Mouse (Mus musculus) left cerebral cortex, adult 8-10 months (tissue): ENCODE measurements around the gene Zfp770. TPM values are rescaled to one million over a fixed set of nuclear protein-coding genes. Genes with fewer than 3 reads are reported as not detected.
A peak's percentile ranks its signal among the peaks of the same experiment; 100 is the strongest.
"Not testable (repeated sequence)": the region's sequence is repeated elsewhere in the genome, so short reads cannot be mapped to it uniquely, and the experiment has no call there.

ENCODE experiments used
- DNase-seq, 2 experiments: peaks; one replicate each; pipeline ENCODE4 v3.0.0; 2022; ENCODE audit warnings: low spot score in 2 of 2
- total RNA-seq, 4 experiments: library from RNA; stranded (reverse); gene quantifications; 2 replicates each; pipeline ENCODE4 v1.2.4; 2022

The Zfp770 gene
- 10 to 100 TPM; 20.6 to 24.9 (median 21.0) TPM for total RNA-seq

DNA sequence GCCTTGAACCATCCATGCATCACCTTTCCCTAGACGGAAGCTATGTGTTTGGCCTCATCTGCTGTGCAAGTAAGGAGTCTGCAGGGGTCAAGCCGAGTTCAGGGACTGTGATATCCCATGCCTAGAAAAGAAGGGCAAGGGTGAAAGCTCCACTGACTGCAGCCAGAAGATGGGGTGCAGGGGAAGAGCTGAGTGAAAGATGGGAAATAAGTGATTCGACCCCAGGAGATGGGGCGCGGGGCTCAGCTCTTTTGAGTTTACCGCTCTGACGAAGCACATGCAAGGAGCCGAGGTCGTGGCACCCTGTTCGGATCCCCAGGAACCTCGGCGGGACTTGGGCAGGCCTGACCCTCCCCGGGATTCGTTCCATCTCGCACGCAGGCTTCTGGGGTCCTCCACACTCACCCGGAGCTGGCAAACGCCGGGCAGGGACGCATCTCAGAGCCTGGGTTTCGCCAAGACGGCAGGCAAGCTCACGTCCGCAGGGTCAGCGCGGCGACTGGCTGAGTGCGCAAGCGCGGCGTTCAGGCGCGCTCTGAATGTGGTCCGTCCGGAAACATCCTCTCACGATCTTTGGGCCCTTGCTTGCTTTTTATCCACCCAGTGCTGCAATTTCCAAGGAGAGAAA, at the start of gene Zfp770:
Gene Zfp770 (minus strand): TSS at position 538 of the 628 bp plus-strand sequence.
- DNase-seq, result peak; percentile 69 to 83

DNA sequence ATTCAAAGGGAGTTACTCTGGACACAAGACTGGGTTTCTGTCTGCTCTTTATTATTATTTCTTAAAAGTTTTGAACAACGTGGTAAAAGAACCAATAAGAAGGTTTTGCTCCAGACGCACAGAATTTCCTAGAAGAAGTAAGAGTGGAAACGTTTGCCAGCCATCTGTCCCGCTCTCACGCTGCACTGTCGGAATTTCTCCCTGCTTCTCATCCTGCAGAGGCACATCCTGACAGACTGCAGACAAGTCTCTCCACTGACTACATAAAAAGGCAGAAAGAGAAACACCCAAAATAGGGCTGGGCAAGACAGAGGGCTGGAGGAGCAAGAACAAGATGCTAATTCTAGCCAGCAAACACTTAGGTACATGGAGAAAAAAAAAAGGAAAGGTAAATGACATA, 48.2 kb upstream of the Zfp770 start:
- DNase-seq, result peak in 1 of 2 experiments; percentile 24

- DNase-seq, result no peak
Measured at GRCm38 (mm10) chr2:114237639-114238038, 36.4 kb upstream of the Zfp770 start.

- DNase-seq, result no peak
Measured at GRCm38 (mm10) chr2:114236566-114236965, 35.3 kb upstream of the Zfp770 start.

- DNase-seq, result no peak
Measured at GRCm38 (mm10) chr2:114235584-114235983, 34.3 kb upstream of the Zfp770 start.

GRCm38 (mm10) chr2:114231248-114231647, 30.0 kb upstream of the Zfp770 start:
- DNase-seq, result no peak

DNA sequence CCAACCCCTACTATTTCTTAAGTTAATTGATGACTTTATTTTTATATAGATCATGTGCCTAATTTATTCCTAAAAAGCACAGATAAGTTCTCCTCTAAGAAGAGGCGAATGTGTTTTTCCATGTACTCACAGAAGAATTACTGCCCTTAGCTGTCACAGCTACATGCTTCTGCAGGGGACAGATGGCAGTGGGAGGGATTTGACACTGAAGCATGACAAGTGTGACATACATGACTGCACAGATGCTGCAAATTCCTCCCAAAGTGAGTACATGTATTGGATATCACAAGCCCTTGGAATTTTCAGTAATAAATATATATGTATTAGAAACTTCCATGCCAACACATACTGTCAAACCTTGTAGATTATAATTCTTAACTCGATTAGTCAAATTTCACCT, 27.4 kb upstream of the Zfp770 start:
- DNase-seq, result no peak

DNA sequence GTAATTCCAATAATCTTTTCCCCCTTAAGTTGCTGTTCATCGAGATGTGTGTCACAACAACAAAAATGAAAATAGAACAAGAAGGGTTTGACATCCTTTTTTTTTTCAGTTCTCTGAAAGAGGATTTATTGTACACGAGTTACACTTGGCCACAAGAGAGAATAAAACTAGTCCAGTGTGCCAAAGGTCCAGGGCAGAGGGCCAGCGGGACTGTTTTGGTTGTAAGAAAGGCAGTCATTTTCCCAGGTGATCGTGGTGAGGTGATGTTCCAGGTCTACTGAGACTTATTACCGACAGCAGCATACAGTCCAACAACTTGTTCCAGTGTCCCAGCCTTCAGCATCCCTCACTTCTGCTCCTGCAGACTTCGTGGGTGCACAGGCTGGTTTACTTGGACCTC, 3.8 kb upstream of the Zfp770 start:
- no peak for DNase-seq

- no peak for DNase-seq
Measured at GRCm38 (mm10) chr2:114201574-114201973, 305 bp upstream of the Zfp770 start.

DNA sequence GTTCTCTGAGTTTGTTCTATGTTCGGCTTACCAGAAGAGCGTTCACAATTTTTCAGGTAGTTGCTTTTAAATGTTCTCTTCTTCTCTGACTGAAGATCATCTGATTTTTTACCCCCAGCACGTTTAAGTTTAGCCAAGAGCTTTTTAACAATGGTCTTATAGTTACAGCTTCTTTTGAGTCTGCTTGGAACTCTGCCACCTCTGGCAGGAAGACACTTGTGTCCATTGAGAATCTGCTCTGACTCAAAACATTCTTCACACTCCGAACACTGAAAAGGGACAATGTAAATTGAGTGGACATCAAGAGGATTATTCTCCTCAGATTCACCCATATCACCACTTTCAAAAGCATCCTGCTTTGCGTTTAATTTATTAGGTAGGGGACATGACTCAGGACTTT, 4.8 kb downstream of the Zfp770 start:
- no peak for DNase-seq

GRCm38 (mm10) chr2:114186924-114187323, 14.3 kb downstream of the Zfp770 start, which contains the start of gene Aqr:
Gene Aqr, minus strand, starts transcription at chr2:114187024.
- DNase-seq, result not testable (repeated sequence)

- no peak for DNase-seq
Measured at GRCm38 (mm10) chr2:114177802-114178733, 23.2 kb downstream of the Zfp770 start.

- DNase-seq, result peak; percentile 64 to 88
Measured at GRCm38 (mm10) chr2:114174651-114175484, 26.4 kb downstream of the Zfp770 start.

DNA sequence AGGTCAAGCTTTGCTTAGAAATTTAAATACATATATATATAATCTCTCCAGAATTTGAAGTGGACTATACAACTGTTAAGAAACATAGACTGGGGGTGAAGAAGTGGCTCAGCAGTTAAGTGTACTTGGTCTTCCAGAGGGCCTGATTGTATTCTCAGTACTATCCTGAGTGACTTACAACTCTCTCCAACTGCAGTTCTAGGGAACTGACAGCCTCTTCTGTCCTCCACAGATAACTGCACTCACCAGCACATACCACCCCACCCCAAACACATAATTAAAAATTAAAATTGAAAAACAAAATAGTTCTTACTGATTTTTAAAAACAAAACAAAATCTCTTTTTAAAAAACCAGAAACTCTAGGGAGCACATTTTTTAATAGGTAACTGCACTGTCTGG, 28.0 kb downstream of the Zfp770 start:
- no peak for DNase-seq

GRCm38 (mm10) chr2:114167837-114168236, 33.4 kb downstream of the Zfp770 start:
- no peak for DNase-seq

DNA sequence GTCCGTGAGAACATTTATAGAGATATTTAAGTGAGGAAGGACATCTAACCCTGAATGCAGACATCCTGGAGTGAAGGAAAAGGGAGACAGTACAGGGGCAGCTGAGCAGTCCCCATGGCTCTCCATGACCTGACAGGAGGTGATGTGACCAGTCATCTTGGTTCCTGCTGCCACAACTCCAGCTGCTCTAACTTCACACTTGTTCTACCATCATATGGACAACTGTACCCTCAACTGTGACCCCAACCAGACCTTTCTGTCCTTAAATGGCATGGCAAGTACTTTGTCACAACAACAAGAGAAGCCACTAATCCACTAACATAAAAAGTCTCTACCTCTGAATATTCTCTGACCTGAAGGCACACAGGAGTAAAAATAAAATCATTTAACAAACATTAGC, 39.3 kb downstream of the Zfp770 start:
- no peak for DNase-seq

GRCm38 (mm10) chr2:114157345-114157744, 43.9 kb downstream of the Zfp770 start:
- no peak for DNase-seq

DNA sequence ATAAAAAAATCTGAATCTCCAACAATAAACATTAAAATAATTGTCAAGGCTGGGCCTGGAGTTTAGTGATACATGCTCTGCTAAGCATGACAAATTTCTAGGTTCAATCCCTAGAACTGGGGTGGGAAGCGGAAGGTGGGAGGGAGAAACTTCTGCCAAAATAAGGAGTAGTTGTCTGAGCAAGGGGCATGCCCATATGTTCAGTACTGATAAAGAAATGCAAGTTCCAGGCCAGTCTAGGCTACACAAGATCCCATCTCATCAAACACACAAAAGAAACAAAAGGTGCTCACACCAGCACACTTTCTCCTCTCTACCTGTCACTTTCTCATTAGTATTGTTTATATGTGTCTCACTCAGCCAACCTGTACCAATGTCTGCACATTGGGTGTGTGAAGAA, 44.6 kb downstream of the Zfp770 start:
- no peak for DNase-seq

- DNase-seq, result no peak
Measured at GRCm38 (mm10) chr2:114153247-114153646, 48.0 kb downstream of the Zfp770 start.

DNA sequence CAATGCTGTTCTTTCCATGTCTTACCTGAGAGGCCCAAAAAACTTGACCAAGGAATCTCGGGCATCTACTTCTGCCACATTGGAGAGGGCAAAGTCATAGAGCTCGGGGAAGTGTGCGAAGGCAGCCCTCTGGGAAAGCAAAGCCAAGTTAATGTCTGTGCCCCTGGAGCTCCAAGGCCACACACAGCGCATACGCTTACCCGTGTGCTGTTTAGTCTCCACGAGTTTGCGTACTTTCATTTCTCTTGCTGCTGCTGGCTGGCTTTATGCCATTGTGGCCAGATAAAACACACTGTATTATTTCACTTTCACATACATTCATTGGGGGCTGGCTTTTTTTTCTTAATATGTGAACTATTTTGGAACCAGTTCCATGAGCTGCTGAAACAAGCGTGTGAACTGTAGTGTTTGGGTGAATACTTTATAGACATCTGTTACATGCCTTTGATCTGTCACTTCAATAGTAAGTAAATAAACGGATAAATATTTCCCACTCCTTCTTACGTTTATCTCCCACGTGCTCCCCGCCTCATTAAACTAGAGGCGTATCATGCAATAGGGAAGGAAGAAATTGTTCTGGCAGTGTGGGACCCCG, 54.3 kb downstream of the Zfp770 start:
- DNase-seq, result no peak

DNA sequence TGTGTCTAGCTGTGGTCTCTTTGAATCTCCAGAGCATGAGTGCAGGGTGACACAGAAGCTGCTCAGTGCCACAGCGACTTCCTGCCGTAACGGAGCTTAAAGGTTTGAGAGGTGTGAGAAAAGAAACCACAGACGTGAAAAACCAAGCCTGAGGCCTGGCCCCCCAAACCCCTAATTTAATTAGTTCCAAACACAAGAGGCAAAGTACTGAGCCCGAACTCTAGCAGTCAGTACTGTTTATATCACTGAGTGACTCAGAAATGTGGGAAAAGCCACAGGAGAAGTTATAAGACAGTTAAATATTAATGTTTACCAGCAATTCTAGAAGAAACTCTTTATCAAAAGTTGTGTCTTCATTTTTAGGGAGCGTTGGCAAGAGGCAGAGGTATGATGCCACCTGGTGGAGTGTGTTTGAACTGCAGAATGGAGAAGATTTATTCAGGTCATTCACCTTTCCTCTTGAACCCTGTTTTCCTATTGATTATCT, 55.9 kb downstream of the Zfp770 start:
- DNase-seq, result no peak
